Mouse (Mus musculus): ENCODE measurements around the gene Tcf3. TPM values are rescaled to one million over a fixed set of nuclear protein-coding genes. Genes with fewer than 3 reads are reported as not detected.

Gene Tcf3
- polyA plus RNA-seq, 1 experiment from 2014 or later = 183 TPM

DNA sequence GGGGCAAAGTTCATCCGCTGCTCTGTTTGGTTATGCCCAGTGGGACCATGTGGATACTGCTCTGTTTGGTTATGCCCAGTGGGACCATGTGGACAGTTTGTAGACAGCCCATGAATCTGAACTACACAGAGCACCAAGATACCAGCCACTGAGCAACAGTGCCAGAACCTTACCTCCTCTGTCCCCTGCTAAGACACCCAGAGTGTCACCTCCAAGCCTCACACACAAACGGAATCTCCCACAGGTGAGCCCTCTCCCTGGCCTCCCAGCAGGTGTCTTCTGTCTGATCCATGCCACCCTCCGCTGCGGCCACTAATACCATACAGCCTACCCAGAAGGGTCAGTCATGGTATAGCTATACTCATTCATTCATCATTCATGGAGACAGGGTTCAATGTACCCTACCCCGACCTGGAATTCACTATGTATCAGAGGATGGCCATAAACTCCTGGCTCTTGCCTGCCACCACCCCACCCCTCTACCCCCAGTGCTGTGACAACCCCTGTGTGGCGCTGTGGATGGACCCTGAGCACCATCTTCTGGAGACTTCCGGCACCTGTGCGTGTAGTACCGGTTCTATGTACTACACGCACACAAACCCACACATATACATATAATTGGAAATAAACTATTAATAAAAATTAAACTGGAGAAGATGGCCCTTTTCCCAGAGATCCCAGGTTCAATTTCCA is 27.8 kb downstream of the Tcf3 start:
- 55% methylated on average over 10 of the region's 10 CpGs for WGBS
- H3K4me2 ChIP-seq = peak overlapping the region; percentile 94
- peaks cover 31% of the 10 kb centered on the region for H3K4me1 ChIP-seq
- H3K4me3 ChIP-seq = peak overlapping the region; percentile 95
- H3K9me3 ChIP-seq = no peaks in the 10 kb centered on the region
- H3K9ac ChIP-seq = peak overlapping the region; percentile 94
- no peak overlapping the region for H3K27ac ChIP-seq
- H3K27me3 ChIP-seq = no peaks in the 10 kb centered on the region
- H3K36me3 ChIP-seq = peaks cover 63% of the 10 kb centered on the region
- no peak for ATAC-seq (ENCODE audit: insufficient number of reproducible peaks, insufficient read depth, low FRiP score, low TSS enrichment, low read depth)

DNA sequence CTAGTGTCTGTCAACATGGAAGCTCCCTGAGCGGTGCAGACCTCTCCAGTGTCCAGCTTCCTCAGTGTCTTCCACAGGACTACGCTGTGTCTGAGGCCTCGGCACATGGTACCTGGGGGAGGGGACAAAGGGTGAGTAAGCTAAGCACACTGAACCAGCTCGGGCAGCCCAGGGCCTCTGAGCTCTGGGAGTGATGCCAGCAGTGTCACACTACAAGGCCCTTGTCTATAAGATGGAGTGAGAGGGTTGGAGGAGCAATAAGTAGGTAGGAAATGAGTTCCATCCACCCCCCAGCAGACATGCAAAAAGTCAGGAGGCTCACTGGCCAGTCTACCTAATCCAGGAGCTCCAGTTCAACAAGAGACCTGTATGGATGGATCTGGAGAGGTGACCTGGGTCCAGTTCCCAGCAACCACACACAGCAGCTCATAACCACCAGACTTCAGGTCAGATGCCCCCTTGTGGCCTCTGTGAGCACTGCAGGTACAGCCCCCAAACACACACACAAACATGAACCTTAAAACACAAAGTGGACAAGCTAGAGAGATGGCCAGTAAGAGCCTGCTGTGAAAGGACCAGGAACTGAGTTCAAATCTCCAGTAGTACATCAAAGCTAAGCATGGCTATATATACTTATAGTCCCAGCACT is 30.3 kb downstream of the Tcf3 start:
- WGBS = 93% methylated on average over 4 of the region's 4 CpGs
- peaks cover 39% of the 10 kb centered on the region for H3K36me3 ChIP-seq

DNA sequence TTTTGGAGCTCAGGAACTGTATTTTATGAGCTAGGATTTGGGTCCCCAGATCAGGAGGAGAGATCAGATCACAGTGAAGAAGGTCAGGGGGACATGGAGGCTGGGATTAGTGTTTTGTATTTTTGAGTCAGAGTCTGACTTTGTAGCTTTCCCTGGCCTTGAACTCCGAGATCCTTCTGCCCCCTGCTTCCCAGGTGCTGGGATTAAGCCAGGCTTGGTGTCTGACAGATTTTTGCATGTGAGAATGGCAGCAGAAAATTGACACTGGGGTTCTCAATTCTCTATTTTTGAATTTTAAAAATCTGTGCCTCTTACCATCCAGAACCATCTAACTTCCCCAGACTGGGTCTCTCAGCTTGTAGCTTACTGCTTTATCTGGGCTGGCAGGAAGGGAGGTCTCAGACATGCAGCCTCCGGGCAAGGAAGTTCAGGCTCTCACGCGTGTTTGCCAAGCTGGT is 32.7 kb downstream of the Tcf3 start:
- Histone ChIP-seq H3K4me1 (peaks cover 35% of the 10 kb centered on the region), H3K27ac (peak overlapping the region; percentile 90), H3K27me3 (no peaks in the 10 kb centered on the region), H3K4me3 (peak overlapping the region; percentile 70; the same call in 1 of the 2 replicates), H3K4me2 (peak overlapping the region; percentile 79), H3K9me3 (no peaks in the 10 kb centered on the region), H3K9ac (peak overlapping the region; percentile 74), H3K36me3 (peaks cover 58% of the 10 kb centered on the region)
- no peak for ATAC-seq (ENCODE audit: insufficient number of reproducible peaks, insufficient read depth, low FRiP score, low TSS enrichment, low read depth)
- 74% methylated on average over 4 of the region's 4 CpGs for WGBS

More for the DNA sequence above, 30.3 kb downstream of the Tcf3 start:
- H3K4me3 ChIP-seq = no peak overlapping the region
- no peak for ATAC-seq (ENCODE audit: insufficient number of reproducible peaks, insufficient read depth, low FRiP score, low TSS enrichment, low read depth)
- H3K27me3 ChIP-seq = no peaks in the 10 kb centered on the region
- no peaks in the 10 kb centered on the region for H3K9me3 ChIP-seq
- H3K4me1 ChIP-seq = peaks cover 38% of the 10 kb centered on the region
- H3K27ac ChIP-seq = no peak overlapping the region
- H3K9ac ChIP-seq = no peak overlapping the region
- H3K4me2 ChIP-seq = no peak overlapping the region

DNA sequence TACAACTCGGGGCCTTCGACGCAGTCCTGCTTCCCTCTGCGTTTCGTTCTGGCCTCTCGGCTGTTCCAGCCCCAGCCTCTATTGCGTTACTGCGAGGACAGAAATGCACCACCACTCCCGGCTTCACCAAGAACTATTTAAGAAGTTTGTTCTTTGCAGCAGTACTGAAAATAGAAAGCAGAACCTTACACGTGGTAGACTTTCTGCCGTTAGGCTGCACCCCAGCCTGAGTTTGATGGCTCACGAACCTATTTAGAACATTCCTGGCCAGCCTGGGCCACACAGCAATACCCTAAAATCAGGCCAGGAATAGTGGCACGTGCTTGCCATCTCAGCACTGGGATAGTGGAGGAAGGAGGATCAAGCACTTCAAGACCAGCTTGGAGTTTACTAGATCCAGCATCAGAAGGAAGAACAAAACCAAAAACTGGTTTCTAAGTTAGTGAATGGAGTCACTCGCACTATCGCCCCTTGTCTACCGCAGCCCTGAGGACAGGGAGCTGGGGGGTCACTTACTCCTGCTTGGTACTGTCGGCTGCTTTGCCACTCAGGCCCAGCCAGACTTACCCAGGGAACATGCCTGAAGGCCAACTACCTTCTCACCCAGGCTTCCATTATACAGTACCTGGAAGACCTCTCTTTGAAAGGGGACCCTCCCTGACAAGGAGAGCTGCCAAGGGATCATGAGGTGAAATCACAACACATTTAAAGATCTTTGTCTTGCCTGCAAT is 33.3 kb downstream of the Tcf3 start:
- H3K27me3 ChIP-seq = no peaks in the 10 kb centered on the region
- 13% methylated on average over 17 of the region's 17 CpGs for WGBS
- peak overlapping the region; percentile 70 for H3K4me3 ChIP-seq
- H3K4me1 ChIP-seq = peaks cover 29% of the 10 kb centered on the region
- no peak for ATAC-seq (ENCODE audit: insufficient number of reproducible peaks, insufficient read depth, low FRiP score, low TSS enrichment, low read depth)
- peak overlapping the region; percentile 90 for H3K27ac ChIP-seq
- peak overlapping the region; percentile 74 for H3K9ac ChIP-seq
- peaks cover 64% of the 10 kb centered on the region for H3K36me3 ChIP-seq
- H3K9me3 ChIP-seq = no peaks in the 10 kb centered on the region
- peak overlapping the region; percentile 79 for H3K4me2 ChIP-seq

DNA sequence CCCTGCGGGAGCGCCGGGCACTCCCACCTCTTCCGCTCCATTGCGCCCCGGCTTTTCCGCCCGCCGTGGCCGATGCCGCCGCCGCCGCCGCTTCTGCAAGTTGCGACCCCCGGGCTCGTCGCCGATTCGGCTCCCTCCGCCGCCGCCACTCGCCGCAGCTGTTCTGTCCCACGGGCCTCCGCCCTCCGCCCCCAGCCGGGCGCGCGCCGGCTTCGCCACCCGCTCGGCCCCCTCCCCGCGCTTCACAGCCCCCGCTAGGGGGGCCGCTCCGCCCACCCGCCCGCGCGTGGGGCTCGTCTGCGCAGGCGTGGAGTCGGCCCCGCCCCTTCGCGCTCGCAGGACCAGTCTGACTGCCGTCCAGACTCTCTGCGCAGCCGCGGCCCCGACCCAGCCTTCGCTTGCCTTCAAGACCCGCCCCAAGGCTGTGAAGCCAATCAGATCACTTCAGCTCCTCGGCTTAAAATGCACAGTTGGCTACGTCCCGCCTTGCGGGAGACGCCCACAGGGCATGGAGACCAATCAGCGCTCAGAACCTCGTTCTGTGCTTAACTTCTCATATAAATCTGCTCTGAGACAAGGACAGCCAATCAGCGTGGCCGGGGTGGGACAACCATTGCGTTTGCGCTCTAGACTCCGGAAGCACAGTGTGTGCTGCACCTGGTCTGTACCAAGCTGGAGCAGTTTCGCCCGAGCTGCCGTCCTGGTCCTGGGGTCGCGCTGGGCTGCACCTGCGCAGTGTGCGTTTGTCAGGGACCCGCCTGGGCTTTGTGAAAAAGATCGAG is 34.1 kb downstream of the Tcf3 start, which contains the start of gene Mbd3:
Gene Mbd3 (minus strand): TSS at position 360 of the 782 bp plus-strand sequence.
- Histone ChIP-seq H3K9me3 (no peaks in the 10 kb centered on the region), H3K36me3 (peaks cover 67% of the 10 kb centered on the region), H3K27ac (peak within 1 kb of the TSS; percentile 99), H3K9ac (peak within 1 kb of the TSS; percentile 96), H3K4me1 (peaks cover 25% of the 10 kb centered on the region), H3K27me3 (no peaks in the 10 kb centered on the region), H3K4me3 (peak within 1 kb of the TSS; percentile 70), H3K4me2 (peak within 1 kb of the TSS; percentile 79)
- ATAC-seq (ENCODE audit: insufficient number of reproducible peaks, insufficient read depth, low FRiP score, low TSS enrichment, low read depth) = peak; percentile 95
- 0% methylated on average over 72 of the region's 82 CpGs for WGBS

DNA sequence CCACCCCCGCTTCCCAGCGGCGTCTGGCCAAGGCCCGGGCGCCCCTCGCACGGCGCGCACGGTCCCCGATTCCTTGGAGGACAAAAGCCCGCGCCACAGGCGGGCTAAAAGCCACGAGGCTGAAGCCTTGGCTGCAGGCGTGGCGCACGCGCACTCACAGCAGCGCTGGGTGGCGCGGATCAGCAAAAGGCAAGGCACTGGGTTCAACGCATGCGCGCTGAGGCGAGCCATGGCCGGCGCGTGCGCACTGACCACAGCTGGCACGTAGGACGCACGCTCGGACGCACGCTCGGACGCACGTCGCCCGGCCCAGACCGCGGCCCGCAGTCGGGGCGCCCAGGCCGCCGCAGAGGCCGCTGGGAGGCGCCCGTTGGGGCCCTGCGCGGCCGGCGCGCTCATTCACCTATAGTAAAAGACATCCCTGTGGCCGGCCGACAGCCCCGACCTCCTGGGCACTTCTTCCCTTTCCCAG is 34.7 kb downstream of the Tcf3 start:
- Histone ChIP-seq H3K27ac (peak overlapping the region; percentile 99), H3K4me3 (peak overlapping the region; percentile 70), H3K4me1 (peaks cover 25% of the 10 kb centered on the region), H3K4me2 (peak overlapping the region; percentile 79), H3K9me3 (no peaks in the 10 kb centered on the region), H3K36me3 (peaks cover 67% of the 10 kb centered on the region), H3K9ac (peak overlapping the region; percentile 96), H3K27me3 (no peaks in the 10 kb centered on the region)
- peak; percentile 79 for ATAC-seq (ENCODE audit: insufficient number of reproducible peaks, insufficient read depth, low FRiP score, low TSS enrichment, low read depth)
- WGBS = under 1% methylated on average over 46 of the region's 59 CpGs

DNA sequence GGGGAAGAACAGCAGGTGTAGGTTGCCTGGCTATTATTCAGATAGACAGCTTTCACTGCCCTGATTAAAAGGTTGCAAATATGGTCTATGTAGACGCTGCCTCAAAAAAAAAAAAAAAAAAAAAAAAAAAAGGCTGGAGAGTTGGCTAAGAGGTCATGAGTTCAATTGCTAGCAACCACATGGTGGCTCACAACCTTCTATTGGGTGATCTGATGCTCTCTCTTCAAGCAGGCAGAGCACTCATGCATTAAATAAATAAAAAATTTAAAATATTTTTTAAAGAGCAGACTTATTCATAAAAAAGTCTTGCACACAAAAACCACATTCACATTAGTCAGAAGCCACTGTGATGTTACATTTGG is 35.3 kb downstream of the Tcf3 start:
- WGBS = 0% methylated on average over 1 of the region's 1 CpGs
- Histone ChIP-seq H3K9ac (peak overlapping the region; percentile 96), H3K27ac (peak overlapping the region; percentile 99), H3K27me3 (no peaks in the 10 kb centered on the region), H3K4me1 (peaks cover 25% of the 10 kb centered on the region), H3K4me3 (peak overlapping the region; percentile 70), H3K36me3 (peaks cover 67% of the 10 kb centered on the region), H3K9me3 (no peaks in the 10 kb centered on the region), H3K4me2 (peak overlapping the region; percentile 79)
- ATAC-seq (ENCODE audit: insufficient number of reproducible peaks, insufficient read depth, low FRiP score, low TSS enrichment, low read depth) = no peak

DNA sequence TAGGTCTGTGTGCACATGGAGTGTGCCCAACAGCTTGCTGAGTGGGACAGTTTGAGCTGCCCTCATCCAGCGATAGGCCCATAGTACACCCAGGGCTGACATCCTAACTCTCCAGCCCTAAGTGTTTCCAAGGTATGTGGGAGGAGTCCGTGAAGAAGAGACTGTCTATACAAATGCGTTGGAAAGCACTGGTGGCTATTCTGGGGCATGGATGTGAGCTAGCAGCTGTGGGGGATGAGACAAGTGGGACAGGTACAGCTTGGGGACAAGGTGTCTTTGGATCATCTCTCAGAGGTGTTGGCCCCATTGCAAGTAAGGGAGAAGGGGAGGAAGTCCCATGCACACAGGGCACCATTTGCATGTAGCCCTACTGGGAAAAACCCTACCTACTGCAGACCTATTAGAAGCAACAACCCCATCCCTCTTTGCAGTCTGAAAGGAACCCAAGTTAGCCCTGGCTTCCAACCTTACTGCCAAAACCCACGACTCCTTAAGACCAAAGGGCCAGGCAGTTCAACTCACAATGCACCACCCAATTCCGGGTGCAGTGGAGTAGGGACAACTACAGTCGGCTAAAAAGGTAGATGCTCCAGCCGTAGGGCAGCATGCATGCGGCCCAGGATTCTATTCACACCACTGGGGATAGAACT is 35.8 kb downstream of the Tcf3 start:
- peak overlapping the region; percentile 79 for H3K4me2 ChIP-seq
- 49% methylated on average over 8 of the region's 8 CpGs for WGBS
- no peaks in the 10 kb centered on the region for H3K9me3 ChIP-seq
- H3K27me3 ChIP-seq = no peaks in the 10 kb centered on the region
- no peak for ATAC-seq (ENCODE audit: insufficient number of reproducible peaks, insufficient read depth, low FRiP score, low TSS enrichment, low read depth)
- peaks cover 67% of the 10 kb centered on the region for H3K36me3 ChIP-seq
- H3K9ac ChIP-seq = peak overlapping the region; percentile 96
- H3K4me1 ChIP-seq = peaks cover 25% of the 10 kb centered on the region
- H3K27ac ChIP-seq = peak overlapping the region; percentile 99; the same call in 1 of the 2 replicates
- H3K4me3 ChIP-seq = peak overlapping the region; percentile 70

DNA sequence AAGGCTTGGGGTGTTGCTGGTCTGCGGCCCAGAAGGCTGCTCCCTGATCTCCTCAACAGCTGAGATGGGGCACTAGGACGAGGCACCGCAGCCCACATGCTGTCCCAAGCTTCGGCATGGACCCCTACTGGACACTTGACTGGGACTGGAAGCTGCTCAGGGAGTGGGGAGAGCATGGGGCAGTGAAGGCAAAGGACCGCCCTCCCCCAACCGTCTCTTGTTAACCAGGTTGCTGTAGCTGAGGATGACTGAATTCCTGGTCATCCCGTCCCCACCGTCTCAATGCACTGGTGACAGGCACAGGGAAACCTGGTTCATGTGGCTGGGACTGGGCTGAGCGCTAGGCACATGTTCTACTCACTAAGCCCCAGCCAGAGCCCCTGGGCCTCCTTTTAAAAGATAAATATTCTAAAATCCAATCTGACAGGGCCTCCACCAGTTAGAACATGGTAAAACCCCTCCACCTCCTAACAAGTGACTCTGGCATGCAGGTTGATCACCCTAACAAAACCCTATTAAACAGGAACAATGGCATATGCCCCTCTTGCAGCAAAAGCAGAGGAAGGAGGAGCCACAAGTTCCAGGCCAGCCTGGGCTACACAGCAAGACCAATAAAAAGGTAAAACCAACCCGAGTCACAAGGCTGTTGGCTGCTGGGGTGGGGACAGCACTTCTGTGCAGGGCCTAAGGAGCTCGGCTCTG is 36.5 kb downstream of the Tcf3 start:
- H3K9me3 ChIP-seq = no peaks in the 10 kb centered on the region
- no peak for ATAC-seq (ENCODE audit: insufficient number of reproducible peaks, insufficient read depth, low FRiP score, low TSS enrichment, low read depth)
- H3K4me3 ChIP-seq = peak overlapping the region; percentile 70
- H3K36me3 ChIP-seq = peaks cover 67% of the 10 kb centered on the region
- WGBS = 93% methylated on average over 11 of the region's 11 CpGs
- H3K4me2 ChIP-seq = peak overlapping the region; percentile 79
- H3K27me3 ChIP-seq = no peaks in the 10 kb centered on the region
- 0 out of 2 replicates have a peak overlapping the region, but pooled peaks have one; percentile 99 for H3K27ac ChIP-seq
- H3K4me1 ChIP-seq = peaks cover 25% of the 10 kb centered on the region
- H3K9ac ChIP-seq = peak overlapping the region; percentile 96

DNA sequence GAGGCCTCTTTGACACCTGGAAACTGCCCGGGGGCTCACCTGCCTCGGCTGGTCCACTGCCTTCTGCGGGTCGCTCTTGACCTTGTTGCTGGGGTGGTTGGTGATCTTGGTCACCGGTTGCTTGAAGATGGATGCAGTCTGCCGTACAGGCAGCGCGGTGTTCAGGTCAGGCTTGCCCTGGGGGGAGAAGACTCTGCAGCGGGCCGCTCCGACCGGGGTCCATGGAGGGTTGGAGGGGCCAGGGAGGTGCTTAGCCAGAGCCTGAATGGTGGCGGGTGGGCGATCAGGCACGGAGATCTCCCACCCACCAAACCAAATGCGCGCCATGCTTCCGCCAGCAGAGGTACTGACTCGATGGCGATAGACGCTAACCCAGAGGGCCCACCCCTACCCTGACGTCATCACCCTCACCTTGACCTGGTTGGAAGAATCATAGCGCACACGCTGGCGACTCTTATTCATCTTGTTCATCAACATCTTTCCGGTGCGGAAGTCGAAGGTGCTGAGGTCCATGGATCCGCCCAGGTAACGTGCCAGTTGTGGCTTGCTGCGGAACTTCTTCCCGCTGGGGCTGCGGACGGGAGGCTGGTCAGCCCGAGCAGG is 38.3 kb downstream of the Tcf3 start:
- no peaks in the 10 kb centered on the region for H3K9me3 ChIP-seq
- no peak overlapping the region for H3K27ac ChIP-seq
- no peaks in the 10 kb centered on the region for H3K27me3 ChIP-seq
- no peak overlapping the region for H3K4me2 ChIP-seq
- ATAC-seq (ENCODE audit: insufficient number of reproducible peaks, insufficient read depth, low FRiP score, low TSS enrichment, low read depth) = no peak
- 94% methylated on average over 35 of the region's 35 CpGs for WGBS
- peaks cover 75% of the 10 kb centered on the region for H3K36me3 ChIP-seq
- H3K4me3 ChIP-seq = 0 out of 2 replicates have a peak overlapping the region, but pooled peaks have one; percentile 2
- H3K9ac ChIP-seq = no peak overlapping the region
- H3K4me1 ChIP-seq = peaks cover 18% of the 10 kb centered on the region

Measured in embryonic facial prominence, embryonic 13.5 days (tissue).